Mouse (Mus musculus): ENCODE data around the gene Iqgap2. TPM values are rescaled to one million over a fixed set of nuclear protein-coding genes. Genes with fewer than 3 reads are reported as not detected.

Iqgap2 gene
- polyA plus RNA-seq, 1 experiment from 2014 or later, result 3.8 TPM

DNA sequence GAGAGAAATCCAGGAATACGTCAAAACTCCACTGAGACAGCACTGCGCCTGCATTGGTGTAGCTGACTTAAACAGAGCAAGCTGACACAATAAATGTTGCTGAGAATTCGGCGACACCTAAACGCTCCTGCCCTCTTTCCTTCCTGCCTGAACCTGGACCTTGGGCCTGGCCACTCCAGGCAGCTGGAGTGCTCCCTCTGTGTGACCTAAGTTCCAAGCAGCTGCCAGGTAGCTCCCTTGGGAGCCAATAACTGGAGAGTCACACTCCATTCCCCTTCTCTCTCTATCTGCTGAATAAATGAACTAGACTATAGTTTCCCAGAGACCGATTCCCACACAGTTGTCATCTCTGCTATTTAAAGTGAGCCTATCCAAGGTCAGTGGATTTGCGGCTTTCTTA, 111.7 kb downstream of the Iqgap2 start:
- ATAC-seq (ENCODE audit: low FRiP score) (no peak), DNase-seq (ENCODE audit: low spot score) (no peak)
- no peak overlapping the region for H3K4me3 ChIP-seq (replicated peaks; ENCODE audit: low read length)
- no peak overlapping the region for H3K27ac ChIP-seq
- no peak overlapping the region for H3K4me2 ChIP-seq (replicated peaks)
- WGBS, result 82% methylated on average over 7 of the region's 7 CpGs
- no peaks in the 10 kb centered on the region for H3K36me3 ChIP-seq (replicated peaks; ENCODE audit: control insufficient read depth, insufficient read depth)
- H3K9me3 ChIP-seq (ENCODE audit: control insufficient read depth, low read length), result no peaks in the 10 kb centered on the region
- H3K27me3 ChIP-seq (ENCODE audit: control insufficient read depth, insufficient read depth, low read length), result no peaks in the 10 kb centered on the region
- peaks cover 7% of the 10 kb centered on the region; the same call in 1 of the 2 replicates for H3K4me1 ChIP-seq (replicated peaks; ENCODE audit: control insufficient read depth, insufficient read depth, low read length)
- no peak overlapping the region for H3K9ac ChIP-seq

DNA sequence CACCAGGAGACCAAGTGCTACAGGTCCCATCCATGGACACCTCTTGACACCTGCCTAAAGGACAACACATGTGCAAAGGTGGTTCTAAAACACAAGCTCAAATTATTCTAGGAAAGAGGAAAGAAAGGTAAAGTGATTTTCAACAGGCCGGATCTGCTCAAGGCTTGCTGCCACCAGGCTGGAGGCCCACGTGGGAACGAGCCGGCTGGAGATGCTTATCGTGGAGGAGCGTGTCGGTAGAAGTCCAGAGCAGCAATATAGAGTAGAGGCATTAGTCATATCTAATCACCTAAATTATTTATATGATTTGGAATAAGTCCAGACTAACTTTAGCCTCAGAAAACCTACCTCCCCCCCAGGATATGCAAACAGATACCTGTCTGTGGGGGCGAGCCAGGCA, 112.5 kb downstream of the Iqgap2 start:
- H3K4me1 ChIP-seq (replicated peaks; ENCODE audit: control insufficient read depth, insufficient read depth, low read length), result peaks cover 12% of the 10 kb centered on the region; the same call in 1 of the 2 replicates
- whole genome bisulfite sequencing, result 82% methylated on average over 8 of the region's 8 CpGs
- H3K9me3 ChIP-seq (ENCODE audit: control insufficient read depth, low read length), result no peaks in the 10 kb centered on the region
- no peaks in the 10 kb centered on the region for H3K27me3 ChIP-seq (ENCODE audit: control insufficient read depth, insufficient read depth, low read length)
- ATAC-seq (ENCODE audit: low FRiP score), result no peak
- no peaks in the 10 kb centered on the region for H3K36me3 ChIP-seq (replicated peaks; ENCODE audit: control insufficient read depth, insufficient read depth)
- no peak overlapping the region for H3K27ac ChIP-seq
- no peak overlapping the region for H3K4me3 ChIP-seq (replicated peaks; ENCODE audit: low read length)
- DNase-seq (ENCODE audit: low spot score), result no peak
- no peak overlapping the region for H3K4me2 ChIP-seq (replicated peaks)
- H3K9ac ChIP-seq, result no peak overlapping the region

GRCm38 (mm10) chr13:95778761-95779161, 113.0 kb downstream of the Iqgap2 start:
- ATAC-seq (ENCODE audit: low FRiP score) (no peak), DNase-seq (ENCODE audit: low spot score) (no peak)
- peaks cover 12% of the 10 kb centered on the region; the same call in 1 of the 2 replicates for H3K4me1 ChIP-seq (replicated peaks; ENCODE audit: control insufficient read depth, insufficient read depth, low read length)
- H3K4me3 ChIP-seq (replicated peaks; ENCODE audit: low read length), result no peak overlapping the region
- WGBS, result 69% methylated on average over 9 of the region's 9 CpGs
- no peaks in the 10 kb centered on the region for H3K27me3 ChIP-seq (ENCODE audit: control insufficient read depth, insufficient read depth, low read length)
- H3K9me3 ChIP-seq (ENCODE audit: control insufficient read depth, low read length), result no peaks in the 10 kb centered on the region
- no peak overlapping the region for H3K27ac ChIP-seq
- no peak overlapping the region for H3K9ac ChIP-seq
- H3K4me2 ChIP-seq (replicated peaks), result no peak overlapping the region
- no peaks in the 10 kb centered on the region for H3K36me3 ChIP-seq (replicated peaks; ENCODE audit: control insufficient read depth, insufficient read depth)

DNA sequence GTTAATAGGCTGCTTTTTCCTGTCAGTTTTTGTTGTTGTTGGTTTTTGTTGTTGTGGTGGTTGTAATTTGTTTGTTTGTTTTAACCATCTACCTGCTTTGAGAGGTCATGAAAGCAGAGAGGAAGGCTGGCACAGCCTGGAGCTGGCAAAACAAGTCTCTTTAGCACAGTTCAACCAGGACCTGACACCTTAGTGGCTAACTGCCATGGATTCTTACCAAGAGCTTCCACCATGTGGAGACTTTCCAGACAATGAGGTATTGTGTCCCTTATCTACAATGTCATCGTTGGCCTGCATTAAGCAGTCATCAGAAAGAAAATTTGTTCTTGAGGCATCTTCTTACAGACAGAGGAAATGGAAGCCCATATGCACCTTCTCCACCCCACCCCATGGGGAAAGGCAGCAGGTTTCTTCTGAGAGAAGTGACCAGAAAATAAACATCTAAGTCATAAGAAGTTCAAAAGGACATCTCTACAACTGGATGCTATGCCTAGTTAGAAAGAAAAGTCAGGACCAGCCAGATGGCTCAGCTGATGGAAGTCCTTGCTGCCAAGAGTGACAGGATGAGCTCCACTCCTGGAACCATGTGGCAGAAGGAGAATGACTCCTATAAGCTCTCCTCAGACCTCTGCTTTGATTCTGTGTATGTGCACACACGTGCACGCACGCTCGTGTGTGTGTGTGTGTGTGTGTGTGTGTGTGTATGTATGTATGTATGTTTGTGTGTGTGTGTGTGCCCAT, 113.9 kb downstream of the Iqgap2 start:
- ATAC-seq (ENCODE audit: low FRiP score) (no peak), DNase-seq (ENCODE audit: low spot score) (no peak)
- WGBS, result 83% methylated on average over 5 of the region's 5 CpGs
- Histone ChIP-seq H3K9ac (no peak overlapping the region), H3K4me1 (replicated peaks; ENCODE audit: control insufficient read depth, insufficient read depth, low read length) (peaks cover 12% of the 10 kb centered on the region; the same call in 1 of the 2 replicates), H3K27me3 (ENCODE audit: control insufficient read depth, insufficient read depth, low read length) (no peaks in the 10 kb centered on the region), H3K36me3 (replicated peaks; ENCODE audit: control insufficient read depth, insufficient read depth) (no peaks in the 10 kb centered on the region), H3K4me3 (replicated peaks; ENCODE audit: low read length) (no peak overlapping the region), H3K27ac (no peak overlapping the region), H3K9me3 (ENCODE audit: control insufficient read depth, low read length) (no peaks in the 10 kb centered on the region), H3K4me2 (replicated peaks) (no peak overlapping the region)

DNA sequence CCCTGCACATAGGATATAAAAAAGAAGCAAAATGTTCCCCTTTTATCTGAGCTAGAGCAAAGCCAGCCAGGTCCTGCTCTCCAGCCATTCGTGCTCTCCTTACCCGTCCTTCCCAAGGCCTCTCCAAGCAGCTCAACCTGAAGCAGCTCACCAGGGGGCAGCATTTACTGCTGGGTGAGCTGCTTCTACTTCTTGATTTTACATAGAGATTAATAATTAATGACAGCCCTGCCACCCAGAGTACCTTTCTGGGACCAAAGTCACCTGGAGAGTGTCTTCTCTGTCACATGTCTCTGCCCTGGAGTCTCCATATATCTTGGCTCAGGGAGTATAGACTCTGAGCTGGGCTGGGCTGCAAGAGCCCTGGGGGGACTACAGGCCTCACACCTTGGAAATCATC, 114.5 kb downstream of the Iqgap2 start:
- no peaks in the 10 kb centered on the region for H3K27me3 ChIP-seq (ENCODE audit: control insufficient read depth, insufficient read depth, low read length)
- no peak overlapping the region for H3K4me3 ChIP-seq (replicated peaks; ENCODE audit: low read length)
- WGBS, result 23% methylated on average over 2 of the region's 2 CpGs
- H3K4me2 ChIP-seq (replicated peaks), result no peak overlapping the region
- ATAC-seq (ENCODE audit: low FRiP score) (no peak), DNase-seq (ENCODE audit: low spot score) (peak; percentile 55)
- no peak overlapping the region for H3K27ac ChIP-seq
- no peak overlapping the region for H3K9ac ChIP-seq
- no peaks in the 10 kb centered on the region for H3K36me3 ChIP-seq (replicated peaks; ENCODE audit: control insufficient read depth, insufficient read depth)
- H3K4me1 ChIP-seq (replicated peaks; ENCODE audit: control insufficient read depth, insufficient read depth, low read length), result peaks cover 12% of the 10 kb centered on the region; the same call in 1 of the 2 replicates
- H3K9me3 ChIP-seq (ENCODE audit: control insufficient read depth, low read length), result no peaks in the 10 kb centered on the region

GRCm38 (mm10) chr13:95774966-95775696, 116.6 kb downstream of the Iqgap2 start:
- 0 out of 2 replicates have a peak overlapping the region, but pooled peaks have one; percentile 5 for H3K4me2 ChIP-seq (replicated peaks)
- no peaks in the 10 kb centered on the region for H3K36me3 ChIP-seq (replicated peaks; ENCODE audit: control insufficient read depth, insufficient read depth)
- peak; percentile 61; the same call in 1 of the 2 replicates for ATAC-seq (ENCODE audit: low FRiP score)
- no peaks in the 10 kb centered on the region for H3K27me3 ChIP-seq (ENCODE audit: control insufficient read depth, insufficient read depth, low read length)
- peak overlapping the region; percentile 2 for H3K27ac ChIP-seq
- no peak overlapping the region for H3K4me3 ChIP-seq (replicated peaks; ENCODE audit: low read length)
- WGBS, result 21% methylated on average over 11 of the region's 11 CpGs
- no peak for DNase-seq (ENCODE audit: low spot score)
- H3K9ac ChIP-seq, result no peak overlapping the region
- no peaks in the 10 kb centered on the region for H3K9me3 ChIP-seq (ENCODE audit: control insufficient read depth, low read length)
- H3K4me1 ChIP-seq (replicated peaks; ENCODE audit: control insufficient read depth, insufficient read depth, low read length), result peaks cover 12% of the 10 kb centered on the region

DNA sequence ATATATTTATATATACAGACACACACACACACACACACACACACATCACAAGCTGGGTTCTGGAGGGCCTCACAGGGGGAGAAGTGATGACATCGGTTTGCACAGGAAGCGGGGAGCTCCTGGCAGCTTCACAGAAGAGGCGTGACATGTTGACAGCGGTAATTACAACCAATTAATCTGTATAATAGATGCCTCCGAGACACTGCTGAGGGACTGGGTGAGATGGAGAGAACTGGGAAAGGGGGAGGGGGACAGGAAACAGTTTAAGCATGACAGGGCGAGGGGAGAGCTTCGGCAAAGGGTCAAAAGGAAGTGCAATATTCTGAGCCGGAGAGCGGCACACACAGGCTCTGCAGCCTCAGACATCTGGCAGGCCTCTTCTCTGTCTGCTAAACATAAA, 126.7 kb downstream of the Iqgap2 start:
- ATAC-seq (ENCODE audit: low FRiP score), result peak; percentile 82; the same call in 1 of the 2 replicates
- H3K9ac ChIP-seq, result peak overlapping the region; percentile 26
- H3K4me1 ChIP-seq (replicated peaks; ENCODE audit: control insufficient read depth, insufficient read depth, low read length), result peaks cover 4% of the 10 kb centered on the region
- no peaks in the 10 kb centered on the region for H3K36me3 ChIP-seq (replicated peaks; ENCODE audit: control insufficient read depth, insufficient read depth)
- peak overlapping the region; percentile 52 for H3K27ac ChIP-seq
- no peaks in the 10 kb centered on the region for H3K9me3 ChIP-seq (ENCODE audit: control insufficient read depth, low read length)
- DNase-seq (ENCODE audit: low spot score), result peak; percentile 64
- peak overlapping the region; percentile 19; the same call in 1 of the 2 replicates for H3K4me2 ChIP-seq (replicated peaks)
- 9% methylated on average over 9 of the region's 9 CpGs for WGBS
- no peaks in the 10 kb centered on the region for H3K27me3 ChIP-seq (ENCODE audit: control insufficient read depth, insufficient read depth, low read length)
- no peak overlapping the region for H3K4me3 ChIP-seq (replicated peaks; ENCODE audit: low read length)

- Histone ChIP-seq H3K4me3 (replicated peaks; ENCODE audit: low read length) (no peak overlapping the region), H3K27ac (no peak overlapping the region), H3K9ac (no peak overlapping the region), H3K4me2 (replicated peaks) (no peak overlapping the region), H3K4me1 (replicated peaks; ENCODE audit: control insufficient read depth, insufficient read depth, low read length) (peaks cover 4% of the 10 kb centered on the region; the same call in 1 of the 2 replicates), H3K9me3 (ENCODE audit: control insufficient read depth, low read length) (no peaks in the 10 kb centered on the region), H3K27me3 (ENCODE audit: control insufficient read depth, insufficient read depth, low read length) (no peaks in the 10 kb centered on the region), H3K36me3 (replicated peaks; ENCODE audit: control insufficient read depth, insufficient read depth) (no peaks in the 10 kb centered on the region)
- ATAC-seq (ENCODE audit: low FRiP score), result peak; percentile 39; the same call in 1 of the 2 replicates
- no peak for DNase-seq (ENCODE audit: low spot score)
- WGBS, result 67% methylated on average over 3 of the region's 3 CpGs
These were observed 127.7 kb downstream of the Iqgap2 start for GRCm38 (mm10) chr13:95763876-95764517.

- Histone ChIP-seq H3K27ac (no peak overlapping the region), H3K36me3 (replicated peaks; ENCODE audit: control insufficient read depth, insufficient read depth) (no peaks in the 10 kb centered on the region), H3K4me1 (replicated peaks; ENCODE audit: control insufficient read depth, insufficient read depth, low read length) (no peaks in the 10 kb centered on the region), H3K9me3 (ENCODE audit: control insufficient read depth, low read length) (no peaks in the 10 kb centered on the region), H3K9ac (no peak overlapping the region), H3K4me2 (replicated peaks) (no peak overlapping the region), H3K4me3 (replicated peaks; ENCODE audit: low read length) (no peak overlapping the region), H3K27me3 (ENCODE audit: control insufficient read depth, insufficient read depth, low read length) (no peaks in the 10 kb centered on the region)
- WGBS, result 93% methylated on average over 2 of the region's 2 CpGs
- DNase-seq (ENCODE audit: low spot score), result no peak
- no peak for ATAC-seq (ENCODE audit: low FRiP score)
These were observed 131.9 kb downstream of the Iqgap2 start for GRCm38 (mm10) chr13:95759810-95760209.
